Mouse (Mus musculus) myocyte (in vitro differentiated cells): ENCODE measurements around the gene Calcb.

Source experiments
- CEBPB ChIP-seq: IDR thresholded peaks from 2 replicates; pipeline ENCODE4 v1.6.1; 2011; ENCODE audit warnings: mild to moderate bottlenecking, moderate library complexity; ENCODE audit not compliant: poor library complexity, insufficient read depth, severe bottlenecking
- E2F4 ChIP-seq: IDR thresholded peaks from one replicate; pipeline ENCODE4 v1.6.1; 2011; ENCODE audit warnings: mild to moderate bottlenecking, control low read depth, moderate library complexity; ENCODE audit not compliant: insufficient read depth
- MAX ChIP-seq: IDR thresholded peaks from one replicate; pipeline ENCODE4 v1.6.1; 2011; ENCODE audit warnings: low read depth, mild to moderate bottlenecking, control low read depth
- MYOD1 ChIP-seq, 3 experiments: IDR thresholded peaks; one replicate each; pipeline ENCODE4 v1.6.1; 2011; ENCODE audit warnings: control low read depth in 2 of 3, low read depth in 2 of 3, mild to moderate bottlenecking in 2 of 3, moderate library complexity in 1 of 3; ENCODE audit not compliant: insufficient read length in 2 of 3, control insufficient read depth in 1 of 3
- MYOG ChIP-seq, 3 experiments: IDR thresholded peaks; one replicate each; pipeline ENCODE4 v1.6.1; 2011; ENCODE audit warnings: control low read depth in 2 of 3, low read depth in 2 of 3, mild to moderate bottlenecking in 2 of 3; ENCODE audit not compliant: insufficient read length in 2 of 3, control insufficient read depth in 1 of 3, insufficient read depth in 1 of 3
- POLR2A ChIP-seq: IDR thresholded peaks from one replicate; pipeline ENCODE4 v1.6.1; 2011; ENCODE audit warnings: low read depth, mild to moderate bottlenecking, control low read depth, moderate library complexity; ENCODE audit not compliant: insufficient read length
- POLR2AphosphoS2 ChIP-seq: IDR thresholded peaks from one replicate; pipeline ENCODE4 v1.6.1; 2011; ENCODE audit warnings: low read depth, control low read depth; ENCODE audit not compliant: insufficient read length
- REST ChIP-seq: IDR thresholded peaks from one replicate; pipeline ENCODE4 v1.6.1; 2011; ENCODE audit warnings: mild to moderate bottlenecking, control low read depth, moderate library complexity; ENCODE audit not compliant: insufficient read depth, insufficient read length
- SRF ChIP-seq: IDR thresholded peaks from one replicate; pipeline ENCODE4 v1.6.1; 2011; ENCODE audit warnings: low read depth; ENCODE audit not compliant: control insufficient read depth, insufficient read length
- TCF12 ChIP-seq: IDR thresholded peaks from one replicate; pipeline ENCODE4 v1.6.1; 2011; ENCODE audit warnings: mild to moderate bottlenecking, control low read depth; ENCODE audit not compliant: poor library complexity, insufficient read depth, severe bottlenecking
- TCF3 ChIP-seq: IDR thresholded peaks from one replicate; pipeline ENCODE4 v1.6.1; 2011; ENCODE audit warnings: low read depth, control low read depth; ENCODE audit not compliant: insufficient read length
- USF1 ChIP-seq: IDR thresholded peaks from one replicate; pipeline ENCODE4 v1.6.1; 2011; ENCODE audit warnings: low read depth, mild to moderate bottlenecking, control low read depth, moderate library complexity

GRCm38 (mm10) chr7:114740360-114741165 lies 22.1 kb downstream of the Calcb start:
- TF ChIP-seq POLR2A: no peak
- no peak for TF ChIP-seq POLR2AphosphoS2
- TF ChIP-seq TCF3: no peak
- no peak for TF ChIP-seq TCF12
- no peak for TF ChIP-seq MYOG (IDR thresholded peaks at IDR 0.05; ENCODE audit: control insufficient read depth in 1 of 3, insufficient read depth in 1 of 3, insufficient read length in 2 of 3, low read depth in 2 of 3)
- TF ChIP-seq E2F4: no peak
- no peak for TF ChIP-seq MAX
- no peak for TF ChIP-seq USF1
- no peak for TF ChIP-seq MYOD1 (IDR thresholded peaks at IDR 0.05; ENCODE audit: control insufficient read depth in 1 of 3, insufficient read length in 2 of 3, low read depth in 2 of 3)
- TF ChIP-seq CEBPB: no peak
- no peak for TF ChIP-seq SRF
- TF ChIP-seq REST: no peak
